Mouse (Mus musculus) thymus, adult 2 months (tissue): ENCODE measurements around the gene Rnf222. TPM values are rescaled to one million over a fixed set of nuclear protein-coding genes. Genes with fewer than 3 reads are reported as not detected.

Source experiments
- DNase-seq: peaks from one replicate; pipeline ENCODE4 v3.0.0; 2021
- H3K27ac ChIP-seq: fragments of 200-500 bp; 2 replicates; pipeline ENCODE4 v1.5.1; 2012; ENCODE audit warnings: low read length, control low read depth; ENCODE audit not compliant: control insufficient read depth, insufficient read depth
- H3K27me3 ChIP-seq: fragments of 200-500 bp; 2 replicates; pipeline ENCODE4 v1.6.1; 2012; ENCODE audit warnings: mild to moderate bottlenecking, low read length, moderate library complexity, mixed read lengths; ENCODE audit not compliant: control insufficient read depth, insufficient read depth
- H3K36me3 ChIP-seq: fragments of 200-500 bp; 2 replicates; pipeline ENCODE4 v1.6.1; 2012; ENCODE audit warnings: mild to moderate bottlenecking, low read length, moderate library complexity; ENCODE audit not compliant: control insufficient read depth, insufficient read depth
- H3K4me1 ChIP-seq: fragments of 200-500 bp; replicated peaks from 2 replicates; pipeline ENCODE4 v1.6.1; 2012; ENCODE audit warnings: low read length; ENCODE audit not compliant: control insufficient read depth, insufficient read depth
- H3K4me3 ChIP-seq: fragments of 200-500 bp; 2 replicates; pipeline ENCODE4 v1.5.1; 2012; ENCODE audit warnings: mild to moderate bottlenecking, low read length, control low read depth, moderate library complexity; ENCODE audit not compliant: control insufficient read depth, insufficient read depth
- CTCF ChIP-seq: fragments of 200-500 bp; IDR thresholded peaks from 2 replicates; pipeline ENCODE4 v1.5.1; 2012; ENCODE audit warnings: mild to moderate bottlenecking, control low read depth, low read length, moderate library complexity, borderline replicate concordance; ENCODE audit not compliant: control insufficient read depth, poor library complexity, insufficient read depth; ENCODE audit errors: extremely low read depth
- POLR2A ChIP-seq: fragments of 200-500 bp; IDR thresholded peaks from 2 replicates; pipeline ENCODE4 v1.6.1; 2012; ENCODE audit warnings: mild to moderate bottlenecking, low read length, control low read depth, moderate library complexity; ENCODE audit not compliant: control insufficient read depth, poor library complexity, insufficient read depth; ENCODE audit errors: extremely low read depth
- WGBS: fragments of 180-500 bp; shearing (Covaris S2); methylation state at CpG from one replicate; pipeline ENCODE4 v1.1.7; 2018; 5-methylcytosine and 5-hydroxymethylcytosine counted together
- polyA plus RNA-seq: library from polyadenylated mRNA; depleted of rRNA; stranded (reverse); fragments of >200 nt; gene quantifications from 2 replicates; pipeline ENCODE4 v1.2.3, GENCODE M21; 2012

The Rnf222 gene
- polyA plus RNA-seq, 1 experiment: 0.04 TPM

- no peaks in the 10 kb centered on the region for H3K4me1 ChIP-seq
- DNase-seq: no peak
- H3K4me3 ChIP-seq: no peak overlapping the region
- no peak overlapping the region for H3K27ac ChIP-seq
- TF ChIP-seq POLR2A (no peak), CTCF (no peak)
- WGBS: 25% methylated on average over 9 of the region's 9 CpGs
- H3K27me3 ChIP-seq: no peaks in the 10 kb centered on the region
- no peaks in the 10 kb centered on the region for H3K36me3 ChIP-seq
Observed at GRCm38 (mm10) chr11:68864544-68865189, 23.7 kb upstream of the Rnf222 start.

GRCm38 (mm10) chr11:68871277-68871676, 17.1 kb upstream of the Rnf222 start:
- peaks cover 5% of the 10 kb centered on the region for H3K4me1 ChIP-seq
- no peak for DNase-seq
- 92% methylated on average over 9 of the region's 9 CpGs for WGBS
- no peak overlapping the region for H3K27ac ChIP-seq
- no peaks in the 10 kb centered on the region for H3K36me3 ChIP-seq
- TF ChIP-seq CTCF (no peak), POLR2A (no peak)
- H3K4me3 ChIP-seq: no peak overlapping the region
- H3K27me3 ChIP-seq: no peaks in the 10 kb centered on the region

DNA sequence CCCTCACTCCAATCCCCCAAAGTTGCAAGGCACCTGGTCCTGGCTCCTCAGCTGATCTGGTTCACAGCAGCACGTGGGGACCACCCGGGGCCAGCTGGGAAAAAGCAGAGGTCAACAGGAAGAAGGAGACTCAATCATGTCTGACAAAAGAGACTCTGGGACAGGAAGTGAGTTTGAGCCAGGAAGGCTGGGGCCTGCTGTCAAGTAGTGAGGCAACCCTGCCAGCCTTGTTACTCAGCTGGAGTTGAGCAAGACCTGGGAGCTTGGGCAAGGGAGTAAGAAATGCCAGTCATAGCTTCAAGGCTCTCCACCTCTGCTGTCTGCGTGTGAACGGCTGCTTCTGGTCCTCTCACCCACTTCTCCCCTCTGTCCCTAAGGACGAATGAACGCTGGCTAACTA, 16.6 kb upstream of the Rnf222 start, which contains the start of gene Ndel1:
Gene Ndel1 (minus strand): TSS at position 111 of the 400 bp plus-strand sequence.
- H3K4me1 ChIP-seq: peaks cover 5% of the 10 kb centered on the region
- no peaks in the 10 kb centered on the region for H3K36me3 ChIP-seq
- no peak for DNase-seq
- H3K4me3 ChIP-seq: no peak within 1 kb of the TSS
- H3K27ac ChIP-seq: no peak within 1 kb of the TSS
- TF ChIP-seq CTCF: no peak
- TF ChIP-seq POLR2A: no peak
- no peaks in the 10 kb centered on the region for H3K27me3 ChIP-seq
- 62% methylated on average over 6 of the region's 6 CpGs for whole genome bisulfite sequencing

GRCm38 (mm10) chr11:68874841-68875240, 13.5 kb upstream of the Rnf222 start:
- DNase-seq: peak; percentile 56
- WGBS: 0% methylated on average over 2 of the region's 2 CpGs
- no peak overlapping the region for H3K27ac ChIP-seq

DNA sequence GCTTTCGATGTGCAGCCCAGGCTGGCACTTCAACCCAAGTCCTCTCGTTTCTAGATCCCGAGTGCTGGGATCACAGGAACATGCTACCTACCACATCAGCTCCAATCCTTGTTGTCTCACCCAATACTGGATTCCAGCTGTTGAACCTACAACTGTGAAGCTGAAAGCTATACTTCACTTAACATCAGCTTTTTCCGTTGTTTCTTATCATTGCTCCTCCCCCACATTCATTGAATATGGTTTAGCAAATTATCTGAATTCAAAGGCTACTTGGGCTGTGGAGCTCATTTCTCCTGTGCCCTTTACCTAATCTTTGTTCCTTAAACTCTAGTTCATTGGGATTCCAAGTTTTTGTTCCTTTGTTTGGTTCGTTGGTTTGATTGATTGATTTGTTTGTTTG, 9.5 kb upstream of the Rnf222 start:
- DNase-seq: no peak
- H3K27me3 ChIP-seq: no peaks in the 10 kb centered on the region
- H3K36me3 ChIP-seq: no peaks in the 10 kb centered on the region
- WGBS: 94% methylated on average over 5 of the region's 5 CpGs
- no peak overlapping the region for H3K4me3 ChIP-seq
- TF ChIP-seq POLR2A (no peak), CTCF (no peak)
- no peaks in the 10 kb centered on the region for H3K4me1 ChIP-seq
- H3K27ac ChIP-seq: no peak overlapping the region

More at GRCm38 (mm10) chr11:68874841-68875240, 13.5 kb upstream of the Rnf222 start:
- no peaks in the 10 kb centered on the region for H3K36me3 ChIP-seq
- H3K4me3 ChIP-seq: no peak overlapping the region
- no peaks in the 10 kb centered on the region for H3K27me3 ChIP-seq
- TF ChIP-seq CTCF (no peak), POLR2A (no peak)
- H3K4me1 ChIP-seq: peaks cover 5% of the 10 kb centered on the region

DNA sequence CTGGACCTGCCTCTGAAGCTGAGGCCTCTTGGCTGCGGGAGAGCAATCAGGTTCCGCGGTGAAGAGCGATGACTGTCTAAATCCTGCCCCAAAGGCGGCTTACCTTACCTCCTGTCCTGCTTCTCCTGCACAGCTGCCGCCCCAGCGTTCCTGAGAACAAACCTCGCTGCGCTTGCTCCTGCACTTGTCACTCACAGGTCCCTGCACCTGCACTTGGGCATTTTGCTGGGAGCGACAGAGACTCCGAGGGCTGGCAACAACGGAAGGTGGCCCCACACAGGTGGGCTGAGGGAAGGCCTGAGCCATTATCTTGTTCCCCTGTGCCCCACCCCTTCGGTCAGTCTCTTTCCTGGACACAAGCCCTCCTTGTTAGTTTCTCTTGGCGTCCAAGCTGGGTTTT, 6.2 kb upstream of the Rnf222 start:
- DNase-seq: no peak
- H3K27me3 ChIP-seq: no peaks in the 10 kb centered on the region
- 77% methylated on average over 14 of the region's 14 CpGs for WGBS
- no peak overlapping the region for H3K4me3 ChIP-seq
- no peaks in the 10 kb centered on the region for H3K4me1 ChIP-seq
- no peak for TF ChIP-seq POLR2A
- no peak for TF ChIP-seq CTCF
- no peak overlapping the region for H3K27ac ChIP-seq
- H3K36me3 ChIP-seq: no peaks in the 10 kb centered on the region

- no peak overlapping the region for H3K27ac ChIP-seq
- no peak for TF ChIP-seq CTCF
- TF ChIP-seq POLR2A: no peak
- H3K4me1 ChIP-seq: no peaks in the 10 kb centered on the region
- 84% methylated on average over 2 of the region's 2 CpGs for WGBS
- DNase-seq: no peak
- no peak overlapping the region for H3K4me3 ChIP-seq
- H3K36me3 ChIP-seq: no peaks in the 10 kb centered on the region
- H3K27me3 ChIP-seq: no peaks in the 10 kb centered on the region
Observed at GRCm38 (mm10) chr11:68883843-68884242, 4.5 kb upstream of the Rnf222 start.

GRCm38 (mm10) chr11:68884368-68884767, 4.0 kb upstream of the Rnf222 start:
- H3K27ac ChIP-seq: no peak overlapping the region
- H3K36me3 ChIP-seq: no peaks in the 10 kb centered on the region
- no peak for TF ChIP-seq POLR2A
- TF ChIP-seq CTCF: no peak
- DNase-seq: no peak
- no peak overlapping the region for H3K4me3 ChIP-seq
- WGBS: 91% methylated on average over 5 of the region's 5 CpGs
- no peaks in the 10 kb centered on the region for H3K27me3 ChIP-seq
- H3K4me1 ChIP-seq: no peaks in the 10 kb centered on the region
